13 mouse cellular contexts compared by ENCODE assay signal in the genomic region with DNA sequence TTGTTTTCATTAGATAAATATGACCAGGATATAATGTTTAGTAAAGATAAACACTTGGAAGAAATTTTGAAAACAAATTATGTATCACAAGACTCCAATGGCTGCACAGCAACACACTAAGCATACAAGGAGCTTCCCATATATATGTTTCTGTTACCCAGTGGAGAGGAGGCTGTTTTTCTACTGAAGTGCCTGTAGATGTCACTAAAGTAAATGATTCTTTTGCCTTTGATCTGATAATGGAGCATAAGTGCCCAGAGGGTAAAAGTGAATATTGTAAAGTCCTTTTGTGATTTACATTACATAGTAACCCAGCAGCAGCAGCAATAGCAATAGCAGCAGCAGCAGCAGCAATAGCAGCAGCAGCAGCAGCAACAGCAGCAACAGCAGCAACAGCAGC.
DNase-seq lines count a peak whose midpoint lies in the region; ATAC-seq lines count a peak whose summit lies in the region.
"Had no signal": no experiment of that assay in that cellular context is flagged by ENCODE, and none has a peak within 500 bp of the region (broad histone marks: within the 10 kb centered on the region; RNA-seq: fewer than 3 reads in every experiment).

No protein-coding gene starts in this region.

- DNase-seq in hindbrain, embryonic 10.5 days (ENCODE audit: low spot score) = no peak
- no peak for DNase-seq in neural tube, embryonic 10.5 days (ENCODE audit: extremely low spot score, low spot score)
- DNase-seq in telencephalon, adult 2 months (ENCODE audit: low read depth, low spot score) = peak; percentile 33
- DNase-seq in thymus, postnatal 4 days = no peak
- DNase-seq: cerebellum, postnatal 36 days; kidney, adult 8-10 months; thymus, postnatal 14 days had no signal

- no peaks in the 10 kb centered on the region for H3K27me3 ChIP-seq in hindbrain, embryonic 16.5 days (replicated peaks; ENCODE audit: control insufficient read depth, insufficient read depth, low read length)
- H3K27me3 ChIP-seq in hindbrain, embryonic 10.5 days (ENCODE audit: insufficient read depth, poor library complexity, severe bottlenecking) = no peaks in the 10 kb centered on the region
- H3K27me3 ChIP-seq in neural tube, embryonic 13.5 days = no peaks in the 10 kb centered on the region
- H3K27me3 ChIP-seq: heart, embryonic 13.5 days; lung, embryonic 15.5 days; neural tube, embryonic 12.5 days had no signal

- no peak overlapping the region for H3K9ac ChIP-seq in hindbrain, embryonic 16.5 days (ENCODE audit: low read depth, low read length)
- no peak overlapping the region for H3K9ac ChIP-seq in neural tube, embryonic 13.5 days
- H3K9ac ChIP-seq: heart, embryonic 13.5 days; lung, embryonic 15.5 days; neural tube, embryonic 12.5 days had no signal

- peak; percentile 65 for ATAC-seq in hindbrain, embryonic 16.5 days
- 0 out of 2 replicates have a peak, but pooled peaks have one; percentile 36 for ATAC-seq in neural tube, embryonic 13.5 days (ENCODE audit: low read depth)
- peak; percentile 66; the same call in 1 of the 2 replicates for ATAC-seq in common myeloid progenitor, adult 5-6 weeks (replicated peaks; ENCODE audit: low read depth, poor library complexity, severe bottlenecking)

- no peaks in the 10 kb centered on the region for H3K36me3 ChIP-seq in hindbrain, embryonic 16.5 days (ENCODE audit: control insufficient read depth, insufficient read depth, low read length)
- no peaks in the 10 kb centered on the region for H3K36me3 ChIP-seq in hindbrain, embryonic 10.5 days
- H3K36me3 ChIP-seq in neural tube, embryonic 13.5 days = no peaks in the 10 kb centered on the region
- H3K36me3 ChIP-seq: heart, embryonic 13.5 days; lung, embryonic 15.5 days; neural tube, embryonic 12.5 days had no signal

- no peaks in the 10 kb centered on the region for H3K4me1 ChIP-seq in hindbrain, embryonic 16.5 days (ENCODE audit: control insufficient read depth, insufficient read depth, low read depth, low read length)
- peaks cover 3% of the 10 kb centered on the region; the same call in 1 of the 2 replicates for H3K4me1 ChIP-seq in hindbrain, embryonic 10.5 days (replicated peaks)
- peaks cover 7% of the 10 kb centered on the region; the same call in 1 of the 2 replicates for H3K4me1 ChIP-seq in neural tube, embryonic 13.5 days (replicated peaks)
- H3K4me1 ChIP-seq: neural tube, embryonic 12.5 days had no signal

- no peak overlapping the region for H3K4me2 ChIP-seq in hindbrain, embryonic 16.5 days (ENCODE audit: low read length)
- no peak overlapping the region for H3K4me2 ChIP-seq in neural tube, embryonic 13.5 days
- H3K4me2 ChIP-seq: heart, embryonic 13.5 days; lung, embryonic 15.5 days; neural tube, embryonic 12.5 days had no signal

- H3K4me3 ChIP-seq in hindbrain, embryonic 16.5 days (ENCODE audit: low read length) = no peak overlapping the region
- H3K4me3 ChIP-seq in hindbrain, embryonic 10.5 days = no peak overlapping the region
- H3K4me3 ChIP-seq in neural tube, embryonic 13.5 days = no peak overlapping the region
- H3K4me3 ChIP-seq: heart, embryonic 13.5 days; lung, embryonic 15.5 days; neural tube, embryonic 12.5 days had no signal

- H3K9me3 ChIP-seq in hindbrain, embryonic 16.5 days (ENCODE audit: control insufficient read depth, low read length) = no peaks in the 10 kb centered on the region
- H3K9me3 ChIP-seq in hindbrain, embryonic 10.5 days = no peaks in the 10 kb centered on the region
- no peaks in the 10 kb centered on the region for H3K9me3 ChIP-seq in neural tube, embryonic 13.5 days
- H3K9me3 ChIP-seq: heart, embryonic 13.5 days; lung, embryonic 15.5 days; neural tube, embryonic 12.5 days had no signal

- no peak overlapping the region for H3K27ac ChIP-seq in hindbrain, embryonic 16.5 days (ENCODE audit: low read depth, low read length)
- no peak overlapping the region for H3K27ac ChIP-seq in hindbrain, embryonic 10.5 days
- no peak overlapping the region for H3K27ac ChIP-seq in neural tube, embryonic 13.5 days (replicated peaks)
- H3K27ac ChIP-seq: heart, embryonic 13.5 days; lung, embryonic 15.5 days; neural tube, embryonic 12.5 days had no signal
